Mouse (Mus musculus) C3H10T1/2 (cell line): ENCODE data around the gene Ciapin1. TPM values are rescaled to one million over a fixed set of nuclear protein-coding genes. Genes with fewer than 3 reads are reported as not detected.

Source experiments
- polyA plus RNA-seq, 2 experiments: library from polyadenylated mRNA; unstranded; fragments of >200 nt; fragmentation: generic; extraction: Trizol; gene quantifications; one replicate each; pipeline ENCODE4 v1.2.1; 2012; ENCODE audit warnings: missing spikeins in 2 of 2

Gene Ciapin1
- polyA plus RNA-seq, result 10 to 100 TPM; 31.2 to 79.3 TPM

DNA sequence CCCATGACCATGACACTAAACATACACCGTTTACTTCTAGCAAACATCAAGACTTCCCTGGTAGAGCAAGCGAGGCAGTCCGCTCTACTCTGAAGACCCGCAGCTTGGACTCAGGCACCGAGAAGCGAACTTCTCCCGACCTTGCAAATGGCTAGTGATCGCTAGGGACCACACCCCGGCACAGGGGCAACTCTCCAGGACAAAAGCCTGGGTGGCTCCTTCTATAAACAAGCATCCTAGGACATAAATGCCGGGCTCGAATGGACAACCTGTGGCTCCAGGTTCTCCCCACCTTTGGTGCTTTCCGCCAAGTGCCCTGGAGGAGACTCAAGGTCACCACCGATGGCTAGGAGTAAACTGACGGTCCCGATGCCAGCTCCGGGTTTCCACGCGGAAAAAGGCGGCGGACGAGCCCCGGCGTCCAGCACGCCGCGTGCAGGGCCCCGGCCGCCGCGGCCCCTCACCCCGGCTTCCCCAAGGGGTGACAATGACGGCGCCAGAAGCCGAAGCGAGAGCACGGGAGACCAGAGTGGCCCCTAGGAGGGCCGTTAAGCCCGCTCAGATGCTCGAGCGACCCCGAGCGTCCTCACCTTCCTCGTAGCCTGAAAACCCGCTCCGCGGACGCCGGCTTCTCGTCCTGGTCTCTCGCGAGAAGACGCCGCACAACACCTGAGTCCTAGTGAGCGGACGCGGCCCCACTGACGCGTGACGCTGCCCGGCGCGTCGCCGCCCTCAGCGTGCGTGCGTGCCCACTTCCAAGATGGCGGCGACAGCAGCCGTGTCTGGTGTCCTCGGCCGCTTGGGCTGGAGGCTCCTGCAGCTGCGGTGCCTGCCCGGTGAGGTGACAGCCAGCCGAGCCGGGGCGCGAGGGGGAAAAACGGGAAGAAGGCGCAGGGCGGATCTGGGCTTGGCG, at the start of gene Ciapin1, which contains the start of gene Coq9:
Ciapin1 (minus strand) TSS at position 697 of the 913 bp plus-strand sequence.
Coq9 (plus strand) TSS at position 660 of the 913 bp plus-strand sequence.

GRCm38 (mm10) chr8:94876197-94876730, 38.1 kb upstream of the Ciapin1 start, which contains the start of gene Dok4:
Gene Dok4 (minus strand): TSS chr8:94876330.

GRCm38 (mm10) chr8:94857346-94858173, 19.4 kb upstream of the Ciapin1 start, which contains the start of gene Polr2c:
Gene Polr2c (plus strand): TSS chr8:94857450.

DNA sequence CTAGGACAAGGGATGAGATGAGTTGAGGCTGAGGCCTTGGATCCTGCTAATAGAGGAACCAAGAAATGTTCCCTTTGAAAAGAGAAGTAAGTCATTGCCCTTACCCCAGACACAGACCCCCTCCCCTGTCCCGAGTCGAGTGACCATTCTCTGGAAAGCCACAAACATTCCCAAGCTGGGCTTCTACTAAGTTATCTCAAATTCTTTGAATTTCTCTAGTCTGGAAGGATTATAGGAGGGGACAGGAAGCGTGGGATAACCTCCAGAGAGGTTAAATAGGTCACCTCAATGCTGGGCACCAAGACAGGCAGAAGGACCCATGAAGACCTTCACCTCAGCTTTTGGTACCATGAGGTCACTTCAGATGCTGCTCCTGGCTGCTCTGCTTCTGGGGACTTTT, 28.0 kb downstream of the Ciapin1 start, which contains the start of gene Ccl17:
Ccl17 (plus strand) TSS at position 301 of the 400 bp plus-strand sequence.

GRCm38 (mm10) chr8:94771941-94772670, 66.1 kb downstream of the Ciapin1 start, which contains the start of gene Cx3cl1:
Gene Cx3cl1 (plus strand): TSS chr8:94772009.

Other genes starting within 250 kb of the Ciapin1 start
- gene Rspry1, start 236.4 kb downstream of the Ciapin1 start, polyA plus RNA-seq, result 1 to 10 TPM in 1 of 2 experiments, under 1 TPM in 1; 0.54 to 6.9 TPM
- gene Fam192a, start 236.4 kb downstream of the Ciapin1 start, polyA plus RNA-seq, result 10 to 100 TPM; 12.5 to 33.9 TPM
- gene Arl2bp, start 171.8 kb downstream of the Ciapin1 start, polyA plus RNA-seq, result 10 to 100 TPM; 30.0 to 81.2 TPM
- gene Pllp, start 142.1 kb downstream of the Ciapin1 start, polyA plus RNA-seq, result under 1 TPM; 0.32 to 0.37 TPM
- not detected for gene Ccl22, start 92.8 kb downstream of the Ciapin1 start, polyA plus RNA-seq
- gene Cx3cl1, start 66.3 kb downstream of the Ciapin1 start, polyA plus RNA-seq, result 100 to 1,000 TPM in 1 of 2 experiments, 10 to 100 TPM in 1; 16.1 to 126 TPM
- 1 to 10 TPM; 4.4 TPM for gene Ccl17, start 27.9 kb downstream of the Ciapin1 start, polyA plus RNA-seq
- gene Coq9, start within 50 bp of the Ciapin1 start, polyA plus RNA-seq, result 10 to 100 TPM; 19.7 to 59.9 TPM
- gene Polr2c, start 19.1 kb upstream of the Ciapin1 start, polyA plus RNA-seq, result 10 to 100 TPM; 63.1 to 72.9 TPM
- gene Dok4, start 38.0 kb upstream of the Ciapin1 start, polyA plus RNA-seq, result 1 to 10 TPM; 2.9 to 9.3 TPM
- 10 to 100 TPM; 14.2 to 48.4 TPM for gene Ccdc102a, start 79.7 kb upstream of the Ciapin1 start, polyA plus RNA-seq
- gene Adgrg5, start 85.3 kb upstream of the Ciapin1 start, polyA plus RNA-seq, result under 1 TPM in 1 of 2 experiments, not detected in 1; 0.04 TPM
- 1 to 10 TPM; 1.2 to 1.9 TPM for gene Adgrg1, start 136.4 kb upstream of the Ciapin1 start, polyA plus RNA-seq
- gene Adgrg3, start 179.3 kb upstream of the Ciapin1 start, polyA plus RNA-seq, result under 1 TPM in 1 of 2 experiments, not detected in 1; 0.01 TPM
- not detected for gene Drc7, start 216.7 kb upstream of the Ciapin1 start, polyA plus RNA-seq
- 10 to 100 TPM; 17.6 to 21.3 TPM for gene Katnb1, start 242.8 kb upstream of the Ciapin1 start, polyA plus RNA-seq